Mouse (Mus musculus) kidney, embryonic 16.5 days (tissue): ENCODE measurements around the gene Spock1. TPM values are rescaled to one million over a fixed set of nuclear protein-coding genes. Genes with fewer than 3 reads are reported as not detected.

Source experiments
- ATAC-seq: fragments of 200-750 bp; cut with Nextera tagmentation; 2 replicates; pipeline ENCODE4 v1.8.0; 2017; ENCODE audit warnings: moderate TSS enrichment; ENCODE audit not compliant: low FRiP score, low TSS enrichment
- H3K27ac ChIP-seq: fragments of 300-500 bp; sonication (generic); 2 replicates; pipeline ENCODE4 v1.5.1; 2014; ENCODE audit warnings: low read length
- H3K27me3 ChIP-seq: fragments of 300-500 bp; sonication (generic); 2 replicates; pipeline ENCODE4 v1.6.1; 2014; ENCODE audit warnings: low read length, control low read depth, mixed read lengths; ENCODE audit not compliant: insufficient read depth
- H3K36me3 ChIP-seq: fragments of 300-500 bp; sonication (generic); 2 replicates; pipeline ENCODE4 v1.6.1; 2014; ENCODE audit warnings: low read length, control low read depth, mixed read lengths; ENCODE audit not compliant: insufficient read depth
- H3K4me1 ChIP-seq: fragments of 300-500 bp; sonication (generic); 2 replicates; pipeline ENCODE4 v1.6.1; 2014; ENCODE audit warnings: low read length, control low read depth, mixed read lengths; ENCODE audit not compliant: insufficient read depth
- H3K4me2 ChIP-seq: fragments of 300-500 bp; sonication (generic); replicated peaks from 2 replicates; pipeline ENCODE4 v1.6.1; 2014; ENCODE audit warnings: low read depth, low read length
- H3K4me3 ChIP-seq: fragments of 300-500 bp; sonication (generic); 2 replicates; pipeline ENCODE4 v1.5.1; 2014; ENCODE audit warnings: mild to moderate bottlenecking, low read length
- H3K9ac ChIP-seq: fragments of 300-500 bp; sonication (generic); replicated peaks from 2 replicates; pipeline ENCODE4 v1.6.1; 2014; ENCODE audit warnings: low read length
- H3K9me3 ChIP-seq: fragments of 300-500 bp; sonication (generic); 2 replicates; pipeline ENCODE4 v1.6.1; 2016; ENCODE audit warnings: low read length, control low read depth
- WGBS: fragments of 180-500 bp; shearing (Covaris S2); extraction: QIAGEN DNeasy Blood & Tissue Kit; methylation state at CpG from one replicate; pipeline ENCODE4 v1.1.7; 2014; 5-methylcytosine and 5-hydroxymethylcytosine counted together
- polyA plus RNA-seq: library from polyadenylated mRNA; unstranded; fragments of >200 nt; fragmentation: Nextera tagmentation; extraction: Ambion mirVana; gene quantifications from 2 replicates; pipeline ENCODE4 v1.2.1, GENCODE M21; 2015

Gene Spock1
- polyA plus RNA-seq, 1 experiment from 2014 or later = 0.59 TPM

DNA sequence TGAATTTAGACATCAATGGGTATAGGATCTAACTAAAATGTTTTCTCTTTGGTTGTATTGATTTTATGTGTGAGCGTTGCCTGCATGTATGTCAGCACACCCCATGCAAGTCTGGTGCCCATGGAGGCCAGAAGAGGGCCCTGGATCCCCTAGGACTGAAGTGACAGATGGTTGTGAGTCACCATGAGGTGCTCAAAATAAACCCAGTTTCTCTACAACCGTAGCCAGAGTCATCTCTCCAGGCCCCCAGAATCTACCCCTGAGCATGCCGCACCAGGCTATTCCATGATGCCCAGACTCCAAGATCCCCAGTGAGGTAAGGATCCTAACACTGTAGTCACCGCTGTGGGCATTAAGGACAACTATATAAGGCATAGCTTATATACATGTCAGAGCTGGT lies 474.3 kb downstream of the Spock1 start:
- ATAC-seq = no peak
- 93% methylated on average over 4 of the region's 4 CpGs for WGBS
- H3K4me1 ChIP-seq = no peaks in the 10 kb centered on the region

GRCm38 (mm10) chr13:57431815-57432214 lies 476.3 kb downstream of the Spock1 start:
- Histone ChIP-seq H3K36me3 (no peaks in the 10 kb centered on the region), H3K4me3 (no peak overlapping the region), H3K9ac (no peak overlapping the region), H3K4me2 (no peak overlapping the region), H3K4me1 (no peaks in the 10 kb centered on the region), H3K27ac (no peak overlapping the region), H3K9me3 (no peaks in the 10 kb centered on the region), H3K27me3 (no peaks in the 10 kb centered on the region)
- 92% methylated on average over 4 of the region's 4 CpGs for WGBS
- ATAC-seq = no peak

More for the DNA sequence above, 474.3 kb downstream of the Spock1 start:
- Histone ChIP-seq H3K9ac (no peak overlapping the region), H3K27me3 (no peaks in the 10 kb centered on the region), H3K27ac (no peak overlapping the region), H3K9me3 (no peaks in the 10 kb centered on the region), H3K4me2 (no peak overlapping the region), H3K4me3 (no peak overlapping the region), H3K36me3 (no peaks in the 10 kb centered on the region)

GRCm38 (mm10) chr13:57428840-57429239 lies 479.3 kb downstream of the Spock1 start:
- Histone ChIP-seq H3K4me3 (no peak overlapping the region), H3K27me3 (no peaks in the 10 kb centered on the region), H3K36me3 (no peaks in the 10 kb centered on the region), H3K4me2 (no peak overlapping the region), H3K4me1 (no peaks in the 10 kb centered on the region), H3K9me3 (no peaks in the 10 kb centered on the region), H3K27ac (no peak overlapping the region), H3K9ac (no peak overlapping the region)
- no peak for ATAC-seq
- 62% methylated on average over 14 of the region's 14 CpGs for WGBS

DNA sequence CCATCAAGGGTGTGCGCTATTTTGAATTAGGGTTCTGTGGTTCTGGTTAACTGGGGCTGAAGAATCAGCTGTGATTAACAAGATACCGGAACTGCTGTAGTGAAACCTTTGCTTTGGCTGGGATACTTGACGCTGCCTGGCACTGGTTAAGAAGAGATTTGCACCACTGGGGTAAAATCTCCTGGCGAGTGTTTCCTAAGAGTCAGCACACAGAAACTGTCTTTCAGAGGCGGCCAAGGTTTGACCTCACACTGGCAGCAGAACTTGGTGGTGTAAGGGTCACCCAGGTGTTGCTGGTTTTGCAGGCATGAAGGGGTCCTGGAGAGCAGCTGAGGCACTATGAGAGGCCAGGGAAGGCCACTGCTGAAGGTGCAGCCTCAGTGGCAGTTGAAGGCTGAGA lies 489.4 kb downstream of the Spock1 start:
- H3K9ac ChIP-seq = no peak overlapping the region
- WGBS = 91% methylated on average over 5 of the region's 5 CpGs
- ATAC-seq = no peak
- H3K4me2 ChIP-seq = no peak overlapping the region
- H3K9me3 ChIP-seq = no peaks in the 10 kb centered on the region
- no peaks in the 10 kb centered on the region for H3K27me3 ChIP-seq
- no peaks in the 10 kb centered on the region for H3K36me3 ChIP-seq
- no peak overlapping the region for H3K4me3 ChIP-seq
- no peaks in the 10 kb centered on the region for H3K4me1 ChIP-seq
- no peak overlapping the region for H3K27ac ChIP-seq

DNA sequence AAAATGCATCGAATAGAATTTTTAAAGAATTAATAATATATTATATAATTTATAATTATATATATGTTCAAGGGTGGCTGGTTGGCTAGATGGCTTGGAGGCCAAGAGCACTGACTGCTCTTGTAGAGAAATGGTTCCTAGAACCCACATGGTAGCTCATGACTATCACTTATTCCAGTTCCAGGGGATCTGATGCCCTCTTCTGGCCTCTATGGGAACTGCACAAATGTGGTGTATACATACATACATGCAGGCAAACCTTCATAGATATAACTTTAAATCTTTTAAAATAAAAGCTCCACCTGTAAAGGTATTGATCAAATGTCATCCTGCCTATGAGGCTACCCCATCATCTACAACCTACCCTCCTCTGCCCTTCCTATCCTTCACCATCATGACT lies 493.4 kb downstream of the Spock1 start:
- Histone ChIP-seq H3K4me1 (no peaks in the 10 kb centered on the region), H3K9me3 (no peaks in the 10 kb centered on the region), H3K27me3 (no peaks in the 10 kb centered on the region), H3K36me3 (no peaks in the 10 kb centered on the region), H3K4me2 (no peak overlapping the region), H3K27ac (no peak overlapping the region), H3K4me3 (no peak overlapping the region), H3K9ac (no peak overlapping the region)
- ATAC-seq = no peak
- 94% methylated on average over 1 of the region's 1 CpGs for WGBS

DNA sequence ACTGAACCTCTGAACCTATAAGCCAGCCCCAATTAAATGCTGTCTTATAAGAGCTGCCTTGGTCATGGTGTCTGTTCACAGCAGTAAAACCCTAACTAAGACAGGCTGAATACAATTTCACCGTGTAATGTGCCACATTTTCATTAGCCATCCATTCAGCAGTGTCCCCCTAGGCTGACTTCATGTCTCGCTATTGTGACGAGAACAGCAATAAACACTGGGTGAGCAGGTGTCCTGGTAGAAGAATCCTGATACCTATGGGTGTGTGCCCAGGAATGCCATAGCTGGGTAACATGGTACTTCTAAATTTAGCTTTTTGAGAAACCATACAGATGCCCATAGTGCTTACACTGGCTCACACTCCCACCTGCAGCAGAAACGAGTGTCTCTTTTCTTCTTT lies 500.5 kb downstream of the Spock1 start:
- Histone ChIP-seq H3K4me3 (no peak overlapping the region), H3K4me1 (no peaks in the 10 kb centered on the region), H3K27ac (no peak overlapping the region), H3K27me3 (no peaks in the 10 kb centered on the region), H3K9me3 (no peaks in the 10 kb centered on the region), H3K4me2 (no peak overlapping the region), H3K36me3 (no peaks in the 10 kb centered on the region), H3K9ac (no peak overlapping the region)
- WGBS = 89% methylated on average over 4 of the region's 4 CpGs
- ATAC-seq = no peak

DNA sequence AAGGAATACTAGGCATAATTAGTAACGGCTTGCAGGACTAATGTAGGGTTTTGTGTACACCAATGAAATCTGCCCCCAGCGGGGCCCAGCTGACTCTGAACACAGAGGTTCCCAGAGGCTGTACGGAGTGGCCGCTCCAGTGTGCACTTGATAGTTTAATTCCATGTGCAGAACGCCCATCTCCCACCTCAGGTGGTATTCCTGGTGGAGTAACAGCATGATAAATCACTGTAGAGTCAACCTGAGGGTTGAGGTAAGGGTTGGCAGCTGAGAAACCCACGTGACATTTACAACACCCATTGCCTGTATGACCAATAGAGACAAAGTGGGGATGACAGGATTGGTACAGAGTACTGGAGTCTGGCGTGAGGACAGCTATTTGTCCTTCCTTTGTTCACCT lies 505.7 kb downstream of the Spock1 start:
- Histone ChIP-seq H3K4me2 (no peak overlapping the region), H3K36me3 (no peaks in the 10 kb centered on the region), H3K27me3 (no peaks in the 10 kb centered on the region), H3K9ac (no peak overlapping the region), H3K9me3 (no peaks in the 10 kb centered on the region), H3K27ac (no peak overlapping the region), H3K4me1 (no peaks in the 10 kb centered on the region), H3K4me3 (no peak overlapping the region)
- ATAC-seq = no peak
- WGBS = 80% methylated on average over 7 of the region's 7 CpGs

DNA sequence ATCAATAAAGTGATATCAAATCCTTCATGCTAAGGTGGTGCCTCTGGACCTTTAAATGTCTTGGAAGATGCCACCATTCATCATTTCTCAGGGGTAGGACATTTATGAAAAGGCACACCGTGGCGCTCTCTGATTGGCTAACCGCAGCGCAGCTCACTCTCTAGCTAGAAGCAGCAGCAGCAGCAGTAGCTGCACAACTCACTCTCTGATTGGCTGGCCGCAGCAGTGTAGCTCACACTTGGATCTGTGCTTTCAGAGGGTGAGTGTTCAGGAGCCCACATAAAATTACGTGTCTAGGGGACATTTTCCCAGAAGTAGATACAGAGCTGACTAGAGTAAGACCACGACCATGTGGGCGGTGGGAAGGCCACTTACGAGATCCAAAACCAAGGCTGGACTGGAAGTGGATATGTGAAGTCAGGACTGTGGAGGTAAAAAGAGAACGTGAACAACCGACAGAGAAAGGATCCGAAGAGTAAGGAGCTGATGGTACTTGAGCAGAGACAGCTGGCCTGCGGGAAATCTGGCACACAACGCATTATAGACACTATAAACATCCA lies 535.9 kb downstream of the Spock1 start:
- Histone ChIP-seq H3K36me3 (no peaks in the 10 kb centered on the region), H3K4me3 (no peak overlapping the region), H3K4me1 (no peaks in the 10 kb centered on the region), H3K4me2 (no peak overlapping the region), H3K27me3 (no peaks in the 10 kb centered on the region), H3K9ac (no peak overlapping the region), H3K9me3 (no peaks in the 10 kb centered on the region; the same call in 1 of the 2 replicates), H3K27ac (no peak overlapping the region)
- ATAC-seq = no peak
- 85% methylated on average over 14 of the region's 14 CpGs for WGBS

Other genes starting within 250 kb of the Spock1 start
- gene Klhl3, start 205.3 kb upstream of the Spock1 start, polyA plus RNA-seq = 8.2 and 9.2 TPM in 2 replicates
- 23.2 and 32.9 TPM in 2 replicates for gene Hnrnpa0, start 220.2 kb upstream of the Spock1 start, polyA plus RNA-seq
- gene Idnk, start 249.3 kb upstream of the Spock1 start, polyA plus RNA-seq = 38.6 and 39.9 TPM in 2 replicates